Mouse (Mus musculus): ENCODE results near the gene Gm17359. TPM values are rescaled to one million over a fixed set of nuclear protein-coding genes. Genes with fewer than 3 reads are reported as not detected.

Gm17359 gene
- total RNA-seq, 1 experiment from 2014 or later: not detected

GRCm38 (mm10) chr3:79443850-79444249 lies 107.4 kb downstream of the Gm17359 start:
- no peak for ATAC-seq (replicated peaks in 1 of 2; ENCODE audit: insufficient read depth in 1 of 2, low FRiP score in 2 of 2, low TSS enrichment in 1 of 2, low read depth in 1 of 2, poor library complexity in 2 of 2, severe bottlenecking in 2 of 2)

- 0 out of 4 replicates have a peak, but pooled peaks of 1 of the 2 experiments have one; percentile 22 for ATAC-seq (replicated peaks in 1 of 2; ENCODE audit: insufficient read depth in 1 of 2, low FRiP score in 2 of 2, low TSS enrichment in 1 of 2, low read depth in 1 of 2, poor library complexity in 2 of 2, severe bottlenecking in 2 of 2)
These were observed 108.6 kb downstream of the Gm17359 start for GRCm38 (mm10) chr3:79445041-79445440.

DNA sequence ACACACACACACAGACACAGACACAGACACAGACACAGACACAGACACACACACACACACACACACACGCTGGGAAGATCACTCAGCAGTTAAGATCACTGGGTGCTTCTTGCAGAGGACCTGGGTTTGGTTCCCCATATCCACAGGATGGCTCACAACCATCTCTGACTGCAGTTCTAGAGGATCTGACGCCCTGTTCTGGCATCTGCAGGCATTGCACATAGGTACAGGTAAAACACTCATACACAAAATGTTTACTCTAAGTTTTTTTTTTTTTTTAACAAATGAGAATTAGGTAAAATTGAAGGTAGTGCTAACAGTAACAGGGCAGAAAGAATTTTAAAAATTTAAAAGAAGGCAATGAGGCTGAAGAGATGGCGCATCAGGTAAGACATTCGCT lies 109.7 kb downstream of the Gm17359 start:
- ATAC-seq (replicated peaks in 1 of 2; ENCODE audit: insufficient read depth in 1 of 2, low FRiP score in 2 of 2, low TSS enrichment in 1 of 2, low read depth in 1 of 2, poor library complexity in 2 of 2, severe bottlenecking in 2 of 2): no peak

DNA sequence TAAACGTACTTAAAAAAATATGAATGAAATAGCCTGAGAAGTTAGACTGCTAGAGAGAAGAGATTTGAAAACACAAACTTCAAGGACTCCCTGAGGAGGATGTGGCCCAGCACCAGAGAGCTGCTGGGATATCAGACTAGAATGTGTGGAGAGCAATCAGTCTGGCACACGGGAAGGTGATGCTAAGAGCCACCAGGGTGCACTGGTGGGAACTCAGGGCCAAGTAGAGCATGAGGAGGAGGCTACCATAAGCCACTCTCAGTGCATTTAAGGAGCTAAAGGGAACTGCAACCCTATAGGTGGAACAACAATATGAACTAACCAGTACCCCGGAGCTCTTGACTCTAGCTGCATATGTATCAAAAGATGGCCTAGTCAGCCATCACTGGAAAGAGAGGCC lies 110.2 kb downstream of the Gm17359 start:
- ATAC-seq (replicated peaks in 1 of 2; ENCODE audit: insufficient read depth in 1 of 2, low FRiP score in 2 of 2, low TSS enrichment in 1 of 2, low read depth in 1 of 2, poor library complexity in 2 of 2, severe bottlenecking in 2 of 2): 0 out of 4 replicates have a peak, but pooled peaks of 1 of the 2 experiments have one; percentile 19

DNA sequence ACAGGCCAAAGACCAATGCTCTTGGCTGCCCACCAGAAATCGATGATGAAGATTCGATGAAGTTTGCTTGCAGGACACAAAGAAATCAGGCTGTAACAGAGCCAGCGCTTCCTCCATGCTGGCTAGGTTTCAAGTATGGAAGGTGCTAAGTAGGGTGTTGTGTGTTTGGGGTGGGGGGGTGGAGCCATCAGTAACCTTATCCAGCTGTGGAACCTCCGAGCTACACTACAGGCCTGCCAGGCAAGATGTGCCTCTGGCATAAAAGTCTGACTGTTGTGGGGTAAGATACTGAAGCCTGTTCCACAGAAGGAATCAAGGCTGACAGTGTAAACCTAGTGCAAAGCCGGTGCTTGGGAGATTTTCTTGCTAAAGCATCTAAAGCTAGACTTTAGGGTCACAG lies 112.0 kb downstream of the Gm17359 start:
- ATAC-seq (replicated peaks in 1 of 2; ENCODE audit: insufficient read depth in 1 of 2, low FRiP score in 2 of 2, low TSS enrichment in 1 of 2, low read depth in 1 of 2, poor library complexity in 2 of 2, severe bottlenecking in 2 of 2): no peak

- no peak for ATAC-seq (replicated peaks in 1 of 2; ENCODE audit: insufficient read depth in 1 of 2, low FRiP score in 2 of 2, low TSS enrichment in 1 of 2, low read depth in 1 of 2, poor library complexity in 2 of 2, severe bottlenecking in 2 of 2)
These were observed 112.9 kb downstream of the Gm17359 start for GRCm38 (mm10) chr3:79449361-79449760.

DNA sequence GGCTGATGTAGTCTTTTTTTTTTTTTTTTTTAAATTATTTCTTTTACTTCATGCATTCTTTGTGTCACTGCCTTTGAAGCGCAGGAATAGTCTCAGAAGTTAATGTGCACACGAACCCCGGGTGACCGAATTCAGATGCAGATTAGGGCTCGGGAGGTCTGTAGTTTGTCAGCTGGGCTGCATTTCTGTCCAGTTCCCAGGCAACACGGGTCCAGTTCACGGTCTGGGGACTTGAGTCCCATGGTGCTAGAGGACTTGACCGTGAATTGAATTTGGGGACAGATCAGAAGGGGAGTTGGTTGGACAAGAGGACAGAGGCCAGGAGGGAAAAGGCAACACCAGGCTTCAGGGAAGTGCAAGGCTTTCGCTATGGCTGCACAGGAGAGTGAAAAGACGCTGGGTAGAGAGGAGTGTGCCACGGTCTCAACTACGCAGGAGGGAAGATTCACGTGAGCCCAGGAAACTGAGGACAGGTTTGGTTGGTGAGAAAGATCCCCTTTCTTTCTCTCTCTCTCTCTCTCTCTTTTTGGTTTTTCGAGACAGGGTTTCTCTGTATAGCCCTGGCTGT lies 116.3 kb downstream of the Gm17359 start:
- ATAC-seq (replicated peaks in 1 of 2; ENCODE audit: insufficient read depth in 1 of 2, low FRiP score in 2 of 2, low TSS enrichment in 1 of 2, low read depth in 1 of 2, poor library complexity in 2 of 2, severe bottlenecking in 2 of 2): no peak

- no peak for ATAC-seq (replicated peaks in 1 of 2; ENCODE audit: insufficient read depth in 1 of 2, low FRiP score in 2 of 2, low TSS enrichment in 1 of 2, low read depth in 1 of 2, poor library complexity in 2 of 2, severe bottlenecking in 2 of 2)
These were observed 119.3 kb downstream of the Gm17359 start for GRCm38 (mm10) chr3:79455761-79456160.

DNA sequence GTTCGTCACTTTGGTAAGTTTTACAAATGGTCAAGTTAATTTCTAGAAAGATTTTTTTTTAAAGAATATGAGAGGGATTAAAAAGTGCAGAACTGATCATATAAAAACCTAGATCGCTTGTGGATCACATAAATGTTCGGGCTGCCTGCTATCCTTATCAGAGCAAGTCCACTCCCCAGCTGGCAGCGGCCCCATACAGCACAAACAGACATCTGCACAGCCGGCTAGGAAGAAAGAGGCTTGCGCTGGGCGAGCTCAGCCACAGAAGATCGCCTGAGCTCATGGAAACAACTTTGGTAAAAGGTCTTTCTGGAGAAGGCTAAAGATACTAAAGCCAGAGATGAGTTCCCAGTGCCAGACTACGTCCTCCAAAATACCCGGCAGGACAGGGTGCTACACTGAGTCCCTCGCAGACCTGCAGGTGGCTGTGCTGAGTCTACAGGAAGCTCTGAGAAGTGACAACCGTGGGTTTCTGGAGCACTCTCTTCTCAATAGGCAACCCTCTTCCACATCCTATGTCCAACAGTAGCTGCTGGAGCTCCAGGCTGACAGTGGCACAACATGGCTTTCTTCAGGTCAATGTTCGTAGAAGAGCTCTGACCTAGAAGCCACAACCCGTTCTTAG lies 122.3 kb downstream of the Gm17359 start:
- ATAC-seq (replicated peaks in 1 of 2; ENCODE audit: insufficient read depth in 1 of 2, low FRiP score in 2 of 2, low TSS enrichment in 1 of 2, low read depth in 1 of 2, poor library complexity in 2 of 2, severe bottlenecking in 2 of 2): no peak

- no peak for ATAC-seq (replicated peaks in 1 of 2; ENCODE audit: insufficient read depth in 1 of 2, low FRiP score in 2 of 2, low TSS enrichment in 1 of 2, low read depth in 1 of 2, poor library complexity in 2 of 2, severe bottlenecking in 2 of 2)
These were observed 133.0 kb downstream of the Gm17359 start for GRCm38 (mm10) chr3:79469440-79469839.

DNA sequence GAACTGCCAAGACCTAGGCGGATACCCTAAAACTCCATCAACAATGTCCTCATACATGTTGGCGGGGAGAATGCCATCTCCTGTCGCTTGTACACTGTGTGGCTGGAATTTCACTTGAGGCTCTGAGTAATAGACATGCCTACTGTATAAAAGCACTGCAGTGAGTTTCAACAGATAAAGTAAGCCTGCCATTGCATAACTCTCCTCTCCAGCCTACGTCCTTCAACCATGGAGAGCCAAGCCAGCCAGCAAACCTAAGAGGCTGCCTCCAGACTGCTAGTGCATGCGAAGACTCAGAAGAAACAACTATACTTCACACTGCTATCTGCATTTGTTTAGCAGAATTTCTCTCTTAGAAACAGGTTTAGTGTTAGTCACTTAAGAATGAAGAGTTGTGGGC lies 135.9 kb downstream of the Gm17359 start:
- ATAC-seq (replicated peaks in 1 of 2; ENCODE audit: insufficient read depth in 1 of 2, low FRiP score in 2 of 2, low TSS enrichment in 1 of 2, low read depth in 1 of 2, poor library complexity in 2 of 2, severe bottlenecking in 2 of 2): no peak

DNA sequence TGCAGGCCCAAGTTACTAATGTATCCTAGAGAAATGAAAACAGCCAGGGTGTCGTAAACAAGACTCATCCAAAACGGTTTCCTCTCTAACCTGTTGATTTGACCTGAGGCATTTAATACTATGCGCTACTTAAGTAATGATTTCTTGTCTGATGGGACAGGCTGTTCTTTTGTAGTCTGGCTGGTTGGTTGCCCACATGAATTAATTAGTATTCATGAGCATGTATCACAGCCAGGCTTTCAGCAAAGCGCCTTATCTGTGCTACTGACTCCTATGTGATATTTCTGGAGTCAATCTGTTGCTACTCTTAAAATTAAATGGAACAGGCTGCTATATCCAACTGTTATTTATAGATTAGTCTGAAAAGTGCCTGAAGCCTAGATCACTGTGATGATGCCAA lies 138.4 kb downstream of the Gm17359 start:
- ATAC-seq (replicated peaks in 1 of 2; ENCODE audit: insufficient read depth in 1 of 2, low FRiP score in 2 of 2, low TSS enrichment in 1 of 2, low read depth in 1 of 2, poor library complexity in 2 of 2, severe bottlenecking in 2 of 2): no peak

DNA sequence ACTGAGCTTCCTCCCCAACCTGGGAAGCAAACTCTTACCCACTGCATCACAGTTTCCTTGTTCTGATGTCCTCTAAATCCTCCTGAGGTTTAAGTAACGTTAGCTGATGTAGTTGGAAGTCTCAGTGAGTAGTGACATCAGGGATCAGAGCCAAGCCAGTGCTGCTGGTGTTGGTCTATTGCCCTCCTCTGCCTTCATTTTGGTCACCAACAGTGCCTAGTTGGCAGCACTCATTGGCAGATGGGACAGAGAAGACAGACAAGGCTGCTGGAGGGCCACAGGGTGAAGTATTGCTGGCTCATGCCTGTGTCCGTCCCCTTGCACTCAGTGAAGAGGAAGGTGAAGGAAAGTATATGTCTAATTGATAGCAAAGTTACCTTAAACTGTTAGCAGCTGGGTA lies 139.5 kb downstream of the Gm17359 start:
- no peak for ATAC-seq (replicated peaks in 1 of 2; ENCODE audit: insufficient read depth in 1 of 2, low FRiP score in 2 of 2, low TSS enrichment in 1 of 2, low read depth in 1 of 2, poor library complexity in 2 of 2, severe bottlenecking in 2 of 2)

DNA sequence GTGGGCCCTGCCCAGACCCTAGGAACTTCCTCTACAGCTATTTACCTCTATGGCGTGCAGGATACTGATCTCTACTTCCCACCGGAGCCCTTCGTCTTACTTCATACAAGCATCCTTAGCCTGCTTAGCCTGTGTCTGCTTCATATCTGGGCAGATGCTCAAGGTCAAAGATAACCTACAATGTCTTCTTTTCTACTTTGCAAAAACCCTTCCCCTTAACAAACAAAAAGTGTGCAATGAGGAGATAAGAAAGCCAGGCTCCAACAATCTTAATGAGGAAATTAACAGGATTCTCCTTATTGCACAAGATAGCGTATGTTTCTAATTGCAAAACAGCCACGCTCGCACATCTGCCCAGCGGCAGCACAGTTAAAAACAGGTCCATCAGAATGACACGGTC lies 141.9 kb downstream of the Gm17359 start:
- peak in 1 of 2 experiments; percentile 23; a peak in 1 of 4 replicates for ATAC-seq (replicated peaks in 1 of 2; ENCODE audit: insufficient read depth in 1 of 2, low FRiP score in 2 of 2, low TSS enrichment in 1 of 2, low read depth in 1 of 2, poor library complexity in 2 of 2, severe bottlenecking in 2 of 2)

GRCm38 (mm10) chr3:79478880-79479279 lies 142.4 kb downstream of the Gm17359 start:
- no peak; a peak in 1 of 4 replicates for ATAC-seq (replicated peaks in 1 of 2; ENCODE audit: insufficient read depth in 1 of 2, low FRiP score in 2 of 2, low TSS enrichment in 1 of 2, low read depth in 1 of 2, poor library complexity in 2 of 2, severe bottlenecking in 2 of 2)

GRCm38 (mm10) chr3:79484286-79485063 lies 148.0 kb downstream of the Gm17359 start:
- peak; percentile 32 to 35; a peak in 1 of 4 replicates for ATAC-seq (replicated peaks in 1 of 2; ENCODE audit: insufficient read depth in 1 of 2, low FRiP score in 2 of 2, low TSS enrichment in 1 of 2, low read depth in 1 of 2, poor library complexity in 2 of 2, severe bottlenecking in 2 of 2)

GRCm38 (mm10) chr3:79488025-79488424 lies 151.6 kb downstream of the Gm17359 start:
- no peak for ATAC-seq (replicated peaks in 1 of 2; ENCODE audit: insufficient read depth in 1 of 2, low FRiP score in 2 of 2, low TSS enrichment in 1 of 2, low read depth in 1 of 2, poor library complexity in 2 of 2, severe bottlenecking in 2 of 2)

- no peak for ATAC-seq (replicated peaks in 1 of 2; ENCODE audit: insufficient read depth in 1 of 2, low FRiP score in 2 of 2, low TSS enrichment in 1 of 2, low read depth in 1 of 2, poor library complexity in 2 of 2, severe bottlenecking in 2 of 2)
These were observed 153.6 kb downstream of the Gm17359 start for GRCm38 (mm10) chr3:79490102-79490501.

All from hematopoietic stem cell, adult 5-6 weeks (primary cell).